Mouse (Mus musculus) right cerebral cortex, adult 2 months (tissue): ENCODE measurements around the gene Pou3f1.
A peak's percentile ranks its signal among the peaks of the same experiment; 100 is the strongest.

Source experiments
- DNase-seq, 2 experiments: peaks; one replicate each; pipeline ENCODE4 v3.0.0; 2021 to 2022; ENCODE audit warnings: low spot score in 2 of 2

Gene Pou3f1

DNA sequence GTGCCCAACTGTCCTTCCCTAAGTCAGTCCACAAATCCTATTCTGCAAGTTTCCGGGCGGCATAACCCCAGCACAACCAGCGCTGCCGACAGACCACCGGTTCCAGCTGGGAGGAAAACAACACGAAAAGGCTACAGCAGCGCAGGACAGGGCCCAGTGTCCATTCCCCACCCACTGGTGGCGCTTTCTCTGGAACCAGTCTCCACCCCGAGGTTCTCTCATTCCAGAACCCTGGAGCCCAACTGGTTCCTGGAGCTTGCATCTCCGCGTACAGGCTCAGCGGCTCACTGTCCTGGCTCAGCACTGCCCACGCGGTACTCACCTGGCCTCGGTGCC, at the start of gene Pou3f1:
Gene Pou3f1, plus strand, starts transcription at position 290 of the 336 bp plus-strand sequence.
- DNase-seq: no peak

DNA sequence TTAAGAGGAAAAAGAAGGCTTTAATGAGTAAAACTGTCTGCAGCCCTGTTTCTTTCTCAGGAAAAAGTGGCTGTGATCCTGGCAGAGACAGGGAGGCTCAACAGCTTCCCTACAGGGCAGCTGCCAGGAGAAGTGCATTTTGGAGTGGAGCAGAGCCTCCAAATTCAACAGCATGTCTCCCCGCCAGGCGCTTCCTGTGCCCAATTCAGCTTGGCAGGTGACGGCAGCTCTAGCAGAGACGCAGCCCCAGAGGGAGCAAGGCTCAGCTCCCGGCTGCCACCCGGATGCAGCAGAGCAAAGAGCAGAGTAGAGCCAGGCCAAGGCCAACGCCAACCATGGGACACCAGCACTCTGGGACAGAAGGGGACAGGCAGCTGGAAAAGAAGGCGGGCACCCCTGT, 49.4 kb upstream of the Pou3f1 start:
- DNase-seq: no peak

- no peak for DNase-seq
These were observed 46.5 kb upstream of the Pou3f1 start for GRCm38 (mm10) chr4:124610066-124610465.

DNA sequence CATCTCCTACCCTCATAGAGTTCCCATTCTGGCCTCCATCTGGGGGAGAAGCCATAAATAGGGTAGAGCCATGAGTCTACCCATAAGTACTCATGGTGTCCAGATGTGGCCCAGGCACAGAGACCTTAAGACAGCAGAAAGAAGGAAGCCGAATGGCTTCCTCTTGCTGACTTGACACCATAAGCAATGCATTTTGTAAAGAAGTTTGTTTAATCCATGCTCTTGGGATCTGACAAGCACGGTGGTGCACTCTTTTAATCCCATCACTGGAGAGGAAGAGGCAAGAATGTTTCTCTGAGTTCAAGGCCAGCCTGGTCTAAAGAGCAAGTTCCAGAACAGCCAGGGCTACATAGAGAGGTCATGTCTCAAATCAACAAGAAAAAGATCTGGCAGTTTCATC, 45.9 kb upstream of the Pou3f1 start, which contains the start of gene 3100002H09Rik:
Gene 3100002H09Rik, minus strand, starts transcription at position 101 of the 400 bp plus-strand sequence.
- DNase-seq: no peak

GRCm38 (mm10) chr4:124611768-124612167, 44.8 kb upstream of the Pou3f1 start:
- DNase-seq: no peak

- no peak for DNase-seq
These were observed 42.4 kb upstream of the Pou3f1 start for GRCm38 (mm10) chr4:124614189-124614588.

GRCm38 (mm10) chr4:124615406-124615960, 41.1 kb upstream of the Pou3f1 start:
- DNase-seq: no peak

DNA sequence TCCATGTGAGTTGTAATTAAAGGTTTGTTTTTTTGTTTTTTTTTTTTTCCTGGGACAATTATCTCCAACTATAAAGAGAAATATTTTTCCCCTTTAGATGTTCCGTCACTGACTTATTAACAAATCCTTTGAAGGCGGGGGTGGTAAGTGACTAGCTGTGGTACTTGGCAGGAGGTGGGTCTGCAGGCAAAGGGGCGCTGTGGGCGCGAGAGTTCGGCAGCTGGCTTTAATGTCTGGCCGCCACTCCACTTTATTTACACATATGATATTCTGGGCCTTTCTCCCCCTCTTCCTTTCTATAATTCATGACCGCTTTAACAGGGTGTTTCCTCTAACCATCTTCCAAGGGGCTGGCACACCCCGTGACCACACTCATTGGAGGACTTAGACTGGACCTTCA, 40.6 kb upstream of the Pou3f1 start:
- DNase-seq: no peak

DNA sequence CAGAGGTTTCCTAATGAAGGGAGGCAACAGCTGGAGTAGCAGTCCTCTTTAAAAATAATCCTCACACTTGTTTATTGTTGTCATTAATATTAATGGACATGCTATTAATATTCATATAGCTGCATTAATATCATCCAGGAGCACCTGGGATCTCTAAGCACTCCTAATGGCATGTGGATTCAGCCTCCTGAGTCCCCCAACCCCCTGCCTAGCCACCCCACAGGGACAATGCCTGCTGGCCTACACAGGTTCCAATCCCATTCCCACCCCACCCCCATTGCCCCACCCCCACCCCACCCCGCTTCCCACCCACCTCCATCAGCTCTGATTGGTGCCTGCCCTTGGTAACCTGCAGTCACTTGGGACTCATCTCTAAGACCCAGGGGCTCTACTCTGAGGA, 40.0 kb upstream of the Pou3f1 start:
- DNase-seq: no peak

- no peak for DNase-seq
These were observed 38.0 kb upstream of the Pou3f1 start for GRCm38 (mm10) chr4:124618599-124618998.

- no peak for DNase-seq
These were observed 35.2 kb upstream of the Pou3f1 start for GRCm38 (mm10) chr4:124621406-124621805.

GRCm38 (mm10) chr4:124622566-124622965, 34.0 kb upstream of the Pou3f1 start:
- no peak for DNase-seq

DNA sequence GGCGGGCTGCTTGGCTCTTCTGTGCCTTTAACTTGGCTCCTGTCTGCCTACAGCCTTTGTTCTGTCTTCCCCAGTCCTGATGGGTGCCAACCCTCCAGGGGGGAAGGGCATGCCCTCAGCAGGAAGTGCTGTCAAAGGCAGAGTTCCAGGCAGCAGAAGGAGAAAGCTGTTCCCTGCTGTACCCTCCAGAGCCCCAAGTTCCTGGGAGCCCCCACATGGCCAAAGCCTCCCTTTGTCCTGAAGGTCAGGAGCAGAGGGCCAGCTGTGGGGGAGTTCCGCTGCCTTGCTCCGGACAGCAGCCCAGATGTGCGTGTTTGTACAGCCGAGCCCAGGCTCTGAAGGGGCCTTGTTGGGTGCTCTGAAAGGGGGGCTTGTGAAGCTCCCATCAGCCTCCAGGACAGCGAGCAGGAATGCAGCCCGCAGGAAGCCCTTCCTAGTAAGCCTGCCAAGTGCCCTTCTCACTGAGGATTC, 32.5 kb upstream of the Pou3f1 start:
- peak in 1 of 2 experiments; percentile 23 for DNase-seq

GRCm38 (mm10) chr4:124626836-124627235, 29.8 kb upstream of the Pou3f1 start:
- no peak for DNase-seq

DNA sequence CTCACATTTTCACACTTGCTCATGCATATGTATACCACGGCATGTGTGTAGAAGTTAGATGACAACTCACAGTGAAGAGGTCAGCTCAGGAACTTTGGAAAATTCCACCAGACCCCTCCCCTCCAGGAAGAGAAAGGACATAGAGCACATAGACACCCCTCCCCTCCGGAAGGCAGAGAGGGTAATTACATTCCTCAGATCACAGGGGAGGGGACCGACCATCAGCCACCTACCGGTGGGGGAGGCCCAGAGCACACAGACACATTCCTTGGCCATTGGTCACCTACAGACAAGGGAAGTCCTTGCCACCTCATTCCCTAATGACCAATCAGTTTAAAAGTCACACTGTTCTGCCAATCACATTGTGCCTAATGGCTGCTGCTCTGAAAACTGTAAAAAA, 25.2 kb upstream of the Pou3f1 start:
- no peak for DNase-seq

DNA sequence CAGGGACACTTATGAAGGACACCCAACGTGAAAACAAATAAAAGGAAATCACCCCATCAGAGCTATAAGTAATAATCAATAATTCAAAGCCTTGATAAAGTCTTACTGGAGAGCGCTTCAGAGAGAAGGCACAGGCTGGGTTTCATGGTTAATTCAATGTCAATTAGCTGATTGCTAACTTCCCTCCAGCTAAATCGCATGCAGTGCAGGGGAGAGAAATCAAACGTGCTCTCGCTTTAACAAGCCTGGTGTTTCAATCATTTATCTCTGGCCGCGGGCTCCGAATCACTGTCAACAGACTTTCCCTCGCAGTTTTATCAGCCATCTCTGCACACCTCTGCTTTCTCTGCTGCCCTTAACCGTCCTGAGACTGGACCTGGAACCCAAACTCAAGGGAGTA, 23.8 kb upstream of the Pou3f1 start:
- no peak for DNase-seq

DNA sequence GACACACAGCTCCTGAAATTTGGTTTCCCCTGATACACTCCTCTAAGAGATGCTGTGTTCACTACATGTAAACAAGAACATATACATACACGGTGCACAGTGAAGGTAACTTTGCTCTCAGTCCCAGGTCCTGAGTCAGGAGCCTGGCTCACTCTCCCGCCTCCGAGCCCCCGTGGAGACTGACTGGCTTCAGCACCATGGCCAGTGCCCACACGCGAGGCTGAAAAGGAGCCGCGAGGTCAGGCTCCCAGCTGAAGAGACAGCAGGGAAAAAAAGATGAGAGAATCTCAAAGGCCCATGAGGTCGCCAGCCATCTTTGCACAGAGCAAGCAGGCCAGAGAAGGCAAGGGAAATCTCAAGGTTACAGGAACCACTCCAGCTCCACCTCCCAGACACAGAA, 23.3 kb upstream of the Pou3f1 start:
- no peak for DNase-seq

DNA sequence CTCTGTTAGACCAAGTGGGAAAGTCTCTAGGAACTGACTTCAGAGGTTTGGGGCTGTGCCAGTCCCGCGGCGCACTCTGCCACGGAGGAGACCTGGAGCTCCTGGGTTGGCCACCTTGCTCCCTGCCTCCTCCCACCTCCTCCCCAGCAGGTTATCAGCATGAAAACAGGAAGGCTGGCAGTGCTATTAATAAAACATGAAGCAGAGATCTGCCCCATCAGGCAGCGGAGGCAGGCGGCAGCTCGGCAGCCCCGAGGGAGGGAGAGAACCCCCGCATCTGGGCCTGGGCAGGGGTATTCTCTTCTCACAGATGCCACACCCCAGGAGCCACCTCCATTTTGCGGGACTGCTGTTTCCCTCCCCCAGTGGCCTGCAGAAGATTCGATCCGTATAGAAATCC, 16.9 kb upstream of the Pou3f1 start:
- no peak for DNase-seq

DNA sequence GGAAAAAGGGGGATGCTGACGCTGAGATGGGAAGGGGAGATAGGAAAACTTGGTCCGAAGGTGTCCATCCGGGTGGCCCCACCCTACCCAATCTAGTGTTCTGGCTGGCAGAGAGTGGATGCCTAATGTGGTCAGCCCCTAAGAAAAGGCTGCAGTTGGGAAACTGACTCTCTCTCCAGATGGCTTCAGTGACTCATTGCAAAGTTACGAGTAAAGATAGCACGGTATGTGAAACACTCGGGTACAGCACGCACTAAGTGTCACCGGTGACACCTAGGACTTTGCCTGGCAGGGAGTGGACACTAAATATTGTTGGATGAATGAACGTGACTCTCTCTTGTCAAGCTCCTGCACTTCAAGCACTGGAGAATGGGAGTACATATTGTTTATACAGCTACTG, 12.7 kb upstream of the Pou3f1 start:
- DNase-seq: no peak

GRCm38 (mm10) chr4:124644974-124645433, 11.6 kb upstream of the Pou3f1 start:
- DNase-seq: no peak

DNA sequence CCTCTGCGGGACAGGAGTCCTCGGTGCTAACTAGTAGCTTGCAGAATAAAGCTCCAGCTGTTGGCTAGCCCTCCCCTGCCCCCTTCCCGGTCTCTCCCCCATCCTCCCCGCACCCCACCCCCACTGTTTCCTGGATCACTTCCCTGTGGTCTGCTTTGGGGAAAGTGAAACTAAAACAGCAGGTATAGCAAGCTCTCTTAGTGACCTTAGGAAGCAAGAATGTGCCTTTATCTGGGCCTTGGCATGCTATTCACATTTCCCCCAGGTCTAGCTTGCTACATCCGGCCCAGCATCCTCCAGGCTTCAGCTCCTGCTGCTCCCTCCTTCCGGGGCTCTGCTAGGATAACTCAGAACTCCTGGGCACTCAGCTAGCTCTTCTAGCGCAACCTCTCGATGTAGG, 10.0 kb upstream of the Pou3f1 start:
- DNase-seq: no peak

DNA sequence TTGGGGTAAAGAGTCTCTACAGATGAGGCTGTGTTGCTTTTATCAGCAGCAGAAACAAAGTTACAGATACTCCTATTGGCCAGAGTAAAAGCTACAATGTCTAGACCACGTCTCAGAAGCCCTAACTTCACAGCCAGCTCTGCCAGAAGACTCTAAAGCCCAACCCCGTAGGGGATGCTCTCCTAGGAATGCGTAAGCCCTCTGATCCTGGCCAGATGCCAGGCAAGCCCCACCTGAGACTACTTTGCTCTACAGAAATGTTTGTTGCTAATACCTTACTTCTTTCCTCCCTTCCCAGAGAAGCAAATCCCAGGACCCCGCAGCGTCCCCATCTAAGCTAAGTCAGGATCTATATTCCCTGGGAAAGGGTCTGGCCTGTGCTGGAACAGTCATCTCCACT, 8.7 kb upstream of the Pou3f1 start:
- no peak for DNase-seq

GRCm38 (mm10) chr4:124652886-124653285, 3.7 kb upstream of the Pou3f1 start:
- DNase-seq: no peak
